Mouse (Mus musculus) ES-Bruce4 (cell line): ENCODE measurements at regions not wholly inside any gene's neighbourhood (a gene's known extent, or its start where the extent isn't known, plus 50 kb on each side); places are given as distances from the start of the nearest gene placed in this dataset.

ENCODE experiments used
- CTCF ChIP-seq: IDR thresholded peaks from one replicate; pipeline ENCODE4 v1.8.1; 2011; ENCODE audit warnings: low read depth, low read length
- EP300 ChIP-seq: IDR thresholded peaks from 2 replicates; pipeline ENCODE4 v1.6.1; 2011; ENCODE audit warnings: low read depth, low read length; ENCODE audit not compliant: insufficient read depth
- POLR2A ChIP-seq: IDR thresholded peaks from one replicate; pipeline ENCODE4 v1.8.1; 2011; ENCODE audit warnings: low read length; ENCODE audit not compliant: insufficient read depth

GRCm38 (mm10) chr8:115856816-115857215 lies 149.2 kb upstream of the Maf start:
- TF ChIP-seq EP300, result no peak
- no peak for TF ChIP-seq CTCF
- TF ChIP-seq POLR2A, result no peak
